Mouse (Mus musculus) left cerebral cortex, adult 2 months (tissue): ENCODE measurements around the gene Skp2. TPM values are rescaled to one million over a fixed set of nuclear protein-coding genes. Genes with fewer than 3 reads are reported as not detected.

ENCODE experiments used
- DNase-seq, 2 experiments: peaks; one replicate each; pipeline ENCODE4 v3.0.0; 2021 to 2022; ENCODE audit warnings: low spot score in 2 of 2, mixed read lengths in 1 of 2; ENCODE audit errors: extremely low spot score in 1 of 2
- H3K27ac ChIP-seq: fragments of 200-600 bp; 2 replicates; pipeline ENCODE4 v1.8.1; 2022
- H3K4me3 ChIP-seq: fragments of 200-600 bp; 2 replicates; pipeline ENCODE4 v1.8.1; 2022
- CTCF ChIP-seq: fragments of 200-600 bp; IDR thresholded peaks from 2 replicates; pipeline ENCODE4 v1.8.1; 2022; ENCODE audit warnings: antibody characterized with exemption, mild to moderate bottlenecking, moderate library complexity
- intact Hi-C: fragments of 180-260 bp; cut with DNase I; formaldehyde crosslinking; loops from one replicate; pipeline ENCODE4 v1.15.1; 2025
- total RNA-seq, 2 experiments: library from RNA; stranded (reverse); gene quantifications; 2 replicates each; pipeline ENCODE4 v1.2.3; 2021

The Skp2 gene
- total RNA-seq, 2 experiments from 2014 or later, result 5.0 to 5.5 TPM

DNA sequence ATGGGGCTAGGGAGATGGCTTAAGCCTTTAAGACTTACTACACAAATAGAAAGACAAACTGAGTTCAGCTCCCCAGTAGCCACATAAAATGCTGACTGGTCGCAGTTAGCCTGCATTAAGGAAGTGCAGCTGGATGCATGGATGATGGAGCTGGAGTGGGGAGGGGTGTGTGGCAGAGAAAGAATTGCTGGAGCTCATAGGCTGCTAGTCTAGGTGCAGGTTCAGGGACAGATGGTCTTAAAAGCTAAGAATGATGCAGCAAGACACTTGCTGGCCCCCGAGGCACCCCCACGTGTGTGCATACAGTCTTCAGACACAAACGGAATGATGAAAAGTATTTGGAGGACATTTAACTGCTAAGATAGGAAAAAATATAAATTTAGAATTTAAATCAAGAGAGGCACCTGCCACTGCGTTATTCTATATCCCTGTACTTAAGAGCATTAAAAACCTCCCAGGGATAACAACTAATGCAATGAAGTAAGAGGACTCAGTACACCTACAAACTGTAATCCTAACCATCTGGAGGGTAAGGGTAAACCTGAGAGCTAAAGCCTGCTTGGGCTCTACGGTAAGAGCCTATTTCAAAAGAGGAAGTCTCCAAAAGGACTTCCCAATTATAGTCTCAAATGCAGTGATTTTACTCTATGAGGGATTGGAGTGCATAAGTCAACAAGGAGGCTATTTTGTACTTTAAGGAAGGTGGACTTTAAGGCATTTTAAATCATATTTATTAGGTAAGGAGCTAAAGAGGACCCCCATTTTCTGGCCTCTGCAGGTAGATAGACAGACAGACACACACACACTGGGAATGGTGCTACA is 44.5 kb downstream of the Skp2 start:
- intact Hi-C loops, result no loop called here
- no peak for TF ChIP-seq CTCF
- no peak for DNase-seq
- H3K27ac ChIP-seq, result no peak overlapping the region
- no peak overlapping the region for H3K4me3 ChIP-seq

DNA sequence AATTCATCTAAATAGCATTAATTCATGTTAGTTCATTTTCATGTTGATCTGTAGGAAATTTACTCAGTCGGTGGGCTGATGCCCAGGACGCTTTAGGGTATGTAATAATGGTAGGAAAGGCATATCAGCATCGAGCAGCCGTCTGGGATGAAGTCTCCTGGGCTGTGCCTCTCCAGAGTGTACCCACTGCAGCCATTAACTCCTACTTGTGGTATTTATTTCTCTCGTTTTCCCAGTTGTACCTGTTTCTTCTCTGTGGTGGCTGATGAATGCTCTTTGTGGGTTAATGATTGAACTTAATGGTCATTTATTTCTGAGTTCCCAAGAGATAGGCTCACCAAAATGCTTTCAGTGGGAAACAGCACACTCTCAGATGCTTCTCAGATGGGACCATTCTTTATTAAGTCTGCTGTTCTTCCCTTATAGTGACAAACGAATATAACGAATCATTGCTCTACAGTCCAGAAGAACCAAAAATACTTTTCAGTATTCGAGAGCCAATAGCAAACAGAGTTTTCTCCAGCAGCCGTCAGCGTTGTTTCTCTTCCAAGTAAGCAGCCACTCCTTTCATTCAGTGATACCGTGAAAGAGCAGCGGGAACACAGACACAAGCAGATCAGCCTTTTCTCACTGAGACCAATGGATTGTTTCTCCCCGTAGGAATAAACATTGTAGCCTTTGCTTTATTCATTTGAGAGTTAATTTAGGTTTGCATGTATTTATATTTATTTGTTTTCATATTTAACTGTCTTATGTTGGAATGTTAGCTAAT is 48.7 kb downstream of the Skp2 start:
- intact Hi-C loops, result no loop called here
- H3K27ac ChIP-seq, result no peak overlapping the region
- DNase-seq, result no peak
- no peak for TF ChIP-seq CTCF
- no peak overlapping the region for H3K4me3 ChIP-seq

DNA sequence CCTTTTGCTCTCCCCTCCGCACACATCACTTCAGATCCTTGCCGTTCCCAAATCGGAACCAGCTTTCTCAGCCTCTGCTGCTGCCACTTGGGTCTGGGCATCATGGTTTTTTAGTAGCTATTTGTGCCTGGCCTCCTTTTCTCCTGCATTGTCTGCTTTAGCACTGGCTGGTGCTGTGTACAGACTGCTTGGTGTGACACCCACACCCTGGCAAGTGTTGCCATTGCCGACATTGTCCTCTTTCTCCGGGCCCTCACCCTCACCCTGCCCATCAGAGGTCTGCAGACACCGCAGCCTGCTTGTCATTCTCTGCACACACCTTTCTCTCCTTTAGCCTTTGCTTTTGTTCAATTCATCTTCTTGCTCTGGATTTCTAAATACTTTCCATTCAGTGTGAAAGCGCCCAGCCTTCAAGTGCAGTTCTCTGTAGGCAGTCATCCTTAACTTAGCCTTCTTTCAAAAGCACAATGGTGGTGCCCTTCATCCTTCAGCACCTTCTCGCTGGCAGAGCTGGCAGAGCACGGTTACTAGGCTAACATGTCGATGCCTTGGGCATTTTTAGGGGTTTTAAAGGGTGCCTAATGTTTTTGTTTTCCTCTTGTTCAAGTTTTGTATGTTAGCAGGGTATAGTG is 54.7 kb downstream of the Skp2 start:
- Histone ChIP-seq H3K4me3 (no peak overlapping the region), H3K27ac (0 out of 2 replicates have a peak overlapping the region, but pooled peaks have one; percentile 29)
- intact Hi-C loops, result no loop called here
- no peak for TF ChIP-seq CTCF
- DNase-seq, result no peak

DNA sequence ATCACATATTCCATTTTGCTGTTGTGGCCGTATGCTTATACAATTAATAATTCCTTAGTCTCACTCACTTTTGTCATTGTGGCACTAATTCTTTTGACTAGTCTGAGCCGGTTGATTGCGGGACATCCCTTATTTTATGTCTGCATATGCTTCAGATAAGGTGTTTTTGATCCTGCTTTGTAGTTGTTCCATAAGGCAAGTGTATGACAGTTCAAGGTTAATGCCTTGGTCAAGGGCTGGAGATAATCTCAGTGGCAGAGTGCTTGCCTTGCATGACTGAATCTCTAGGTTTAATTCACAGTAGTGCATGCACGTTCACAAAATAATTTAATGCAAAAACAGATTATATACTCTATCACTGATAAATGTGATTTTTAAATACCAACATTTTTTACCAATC is 58.4 kb downstream of the Skp2 start:
- no peak for DNase-seq
- intact Hi-C loops, result no loop called here
- TF ChIP-seq CTCF, result no peak
- Histone ChIP-seq H3K4me3 (no peak overlapping the region), H3K27ac (no peak overlapping the region)

DNA sequence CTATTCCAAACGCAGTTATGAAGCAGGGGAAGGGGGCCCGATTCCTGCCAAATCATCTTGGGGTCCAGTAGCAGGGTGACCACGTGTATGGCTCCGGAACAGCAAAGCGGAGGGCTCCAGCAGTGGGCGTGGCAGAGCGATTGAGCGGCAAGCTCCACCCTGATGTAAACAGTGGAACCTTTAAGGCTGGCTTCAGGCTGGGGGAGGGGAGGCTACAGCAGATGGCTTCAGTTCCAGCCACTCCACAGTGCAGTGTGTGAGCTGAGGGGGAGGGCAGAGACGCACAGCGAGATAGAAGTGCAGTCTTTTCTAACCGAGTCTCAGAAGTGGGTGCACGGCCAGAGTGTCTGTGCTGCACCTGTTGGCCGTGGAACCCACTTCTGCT is 60.9 kb downstream of the Skp2 start:
- intact Hi-C loops, result no loop called here
- peak; percentile 29 to 36 for DNase-seq
- H3K27ac ChIP-seq, result no peak overlapping the region
- H3K4me3 ChIP-seq, result peak overlapping the region; percentile 26; the same call in 1 of the 2 replicates
- TF ChIP-seq CTCF, result no peak

DNA sequence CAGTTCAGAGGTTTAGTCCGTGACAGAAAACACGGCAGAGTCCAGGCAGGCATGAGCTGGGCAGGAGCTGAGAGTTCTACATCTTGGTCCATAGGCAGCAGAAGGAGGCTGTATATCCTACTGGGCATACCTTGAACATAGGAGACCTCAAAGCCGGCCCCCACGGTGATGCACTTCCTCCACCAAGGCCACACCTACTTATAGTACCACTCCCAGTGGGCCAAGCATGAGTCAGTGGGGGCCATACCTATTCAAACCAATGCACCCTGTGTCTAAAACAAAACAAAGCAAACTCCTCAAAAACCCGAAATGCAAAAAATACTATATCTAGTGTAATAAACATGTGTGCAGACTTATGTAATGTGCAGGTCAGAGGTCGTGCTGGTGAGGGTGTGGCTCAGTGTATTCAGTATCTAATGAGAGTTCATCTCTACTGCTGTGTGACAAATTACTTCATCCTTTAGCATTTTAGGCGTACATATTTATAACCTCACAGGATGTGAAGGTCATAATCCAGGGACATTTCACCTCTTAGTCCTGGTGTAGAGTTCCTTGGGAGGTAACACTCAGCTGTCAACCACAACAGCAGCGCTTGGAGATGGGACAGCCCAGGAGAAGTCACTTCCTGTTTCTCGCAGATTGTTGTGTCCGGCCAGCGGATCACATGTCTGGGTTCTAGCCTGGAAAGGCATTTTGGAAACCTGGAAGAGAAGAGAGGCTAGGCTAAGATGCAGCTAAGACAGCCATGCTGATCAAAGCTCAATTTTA is 61.4 kb downstream of the Skp2 start:
- H3K4me3 ChIP-seq, result no peak overlapping the region; the same call in 1 of the 2 replicates
- no peak for DNase-seq
- no peak overlapping the region for H3K27ac ChIP-seq
- intact Hi-C loops, result no loop called here
- TF ChIP-seq CTCF, result no peak

DNA sequence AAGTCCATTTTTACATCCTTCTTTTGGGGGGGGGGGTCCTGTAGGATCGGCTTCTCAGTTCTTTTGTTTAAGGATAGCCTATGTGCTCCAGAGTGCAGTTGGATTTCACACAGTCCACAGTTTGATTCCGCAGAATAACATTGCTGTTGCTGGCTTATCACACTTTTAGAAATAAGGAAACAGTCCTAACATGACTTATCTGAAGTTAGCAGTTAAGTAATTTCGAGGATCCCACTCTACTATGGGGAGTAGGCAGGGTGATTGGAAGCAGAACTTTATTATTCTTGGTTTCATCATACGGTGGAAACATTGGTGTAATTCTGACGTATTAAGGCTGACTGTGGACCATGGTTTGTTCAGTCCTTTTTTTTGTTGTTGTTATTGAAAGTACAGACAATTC is 64.6 kb downstream of the Skp2 start:
- Histone ChIP-seq H3K27ac (no peak overlapping the region), H3K4me3 (no peak overlapping the region)
- DNase-seq, result no peak
- intact Hi-C loops, result no loop called here
- no peak for TF ChIP-seq CTCF

DNA sequence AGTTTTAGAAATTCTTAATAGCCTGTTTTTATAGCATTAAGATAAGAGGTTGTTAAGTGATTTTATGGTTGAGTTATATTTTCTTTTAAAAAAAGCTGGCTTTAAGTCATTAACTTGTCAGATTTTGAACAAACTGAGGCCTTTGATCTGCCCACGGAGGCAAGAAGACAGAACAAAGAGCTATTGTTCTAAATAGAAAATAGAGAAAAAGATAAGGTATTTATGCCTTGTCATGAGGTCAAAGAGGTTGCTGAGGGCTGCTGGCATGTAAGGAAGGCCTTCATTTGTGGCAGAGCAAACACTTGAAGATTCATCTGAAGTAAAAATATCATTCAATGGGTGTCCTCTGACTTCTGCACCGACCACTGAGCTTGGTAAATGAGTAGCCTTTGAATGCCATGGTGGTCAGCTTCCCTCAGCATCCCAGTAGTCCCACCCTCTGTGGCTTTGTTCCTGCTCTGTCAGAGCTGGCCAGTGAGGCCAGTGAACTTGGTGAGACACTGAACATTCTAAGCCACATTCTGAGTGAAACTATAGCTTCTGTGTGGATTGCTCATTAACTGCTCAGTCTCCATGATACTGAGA is 66.0 kb downstream of the Skp2 start:
- intact Hi-C loops, result no loop called here

DNA sequence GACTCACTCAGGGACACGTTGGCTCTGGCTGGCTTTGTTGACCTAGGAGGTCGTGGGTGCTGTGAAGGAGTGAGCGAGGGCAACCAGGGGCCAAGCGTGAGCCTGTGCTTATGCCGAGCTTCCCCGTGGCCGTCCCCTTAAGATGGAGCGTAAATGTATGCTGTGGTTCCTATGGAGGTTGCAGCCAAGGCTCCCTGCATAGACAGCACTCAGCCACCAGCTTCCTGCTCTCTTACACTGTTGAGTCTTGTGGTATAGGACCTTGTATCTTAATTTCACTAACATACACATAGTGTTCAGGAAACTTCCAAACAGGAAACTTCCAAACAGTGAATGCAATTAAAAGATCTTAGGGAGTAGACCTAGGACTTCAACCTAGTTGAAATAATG is 66.5 kb downstream of the Skp2 start:
- DNase-seq, result peak in 1 of 2 experiments; percentile 2
- intact Hi-C loops, result no loop called here
- H3K4me3 ChIP-seq, result no peak overlapping the region
- H3K27ac ChIP-seq, result no peak overlapping the region
- no peak for TF ChIP-seq CTCF

More for the DNA sequence above, 66.0 kb downstream of the Skp2 start:
- H3K27ac ChIP-seq, result no peak overlapping the region
- TF ChIP-seq CTCF, result no peak
- DNase-seq, result no peak
- no peak overlapping the region for H3K4me3 ChIP-seq

DNA sequence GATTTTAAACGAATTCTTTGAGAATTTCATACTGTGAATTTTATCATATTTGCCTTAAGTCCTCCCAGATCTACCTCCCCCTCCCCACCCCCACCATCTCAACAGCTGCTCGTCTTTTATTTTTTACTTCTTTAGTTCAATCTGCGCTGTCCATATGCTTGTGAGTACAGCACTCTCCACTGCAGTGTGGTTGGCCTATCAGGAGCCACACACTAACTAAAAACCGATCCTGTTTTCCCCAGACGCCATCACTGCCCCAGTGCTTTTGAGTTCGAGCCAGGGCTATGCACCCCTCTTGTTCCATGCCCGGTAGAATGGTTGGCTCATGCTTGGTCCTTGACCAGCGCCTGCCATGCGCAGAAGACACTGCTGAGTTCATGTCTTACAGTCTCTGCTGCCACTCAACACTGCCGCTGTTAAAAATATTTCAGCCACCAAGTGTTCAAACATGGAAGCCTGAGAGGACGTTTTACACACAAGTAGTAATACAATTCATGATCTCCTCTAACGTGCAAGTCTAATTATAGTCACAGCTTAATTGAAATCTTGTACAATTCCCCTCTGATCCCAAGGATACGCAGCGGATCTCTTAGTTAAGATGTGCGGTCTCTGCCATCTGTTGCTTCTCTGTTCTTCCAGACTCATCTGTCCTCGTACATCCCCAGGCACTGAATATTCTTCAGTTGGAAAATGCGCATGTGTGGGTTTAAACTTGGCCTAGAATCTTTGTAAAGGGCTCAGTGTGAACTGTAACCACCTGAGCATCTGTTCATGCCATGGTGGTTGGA is 67.1 kb downstream of the Skp2 start:
- intact Hi-C loops, result no loop called here
- TF ChIP-seq CTCF, result no peak
- Histone ChIP-seq H3K4me3 (no peak overlapping the region), H3K27ac (no peak overlapping the region)
- peak in 1 of 2 experiments; percentile 6 for DNase-seq
